Mouse (Mus musculus) E14TG2a.4 (cell line): ENCODE measurements around the gene Efhb.

Source experiments
- CTCF ChIP-seq: conservative IDR thresholded peaks from 2 replicates; pipeline ENCODE4 v1.5.1; 2014; ENCODE audit warnings: low read length
- POU5F1 ChIP-seq: IDR thresholded peaks from 2 replicates; pipeline ENCODE4 v1.6.1; 2014; ENCODE audit warnings: low read length, borderline replicate concordance

DNA sequence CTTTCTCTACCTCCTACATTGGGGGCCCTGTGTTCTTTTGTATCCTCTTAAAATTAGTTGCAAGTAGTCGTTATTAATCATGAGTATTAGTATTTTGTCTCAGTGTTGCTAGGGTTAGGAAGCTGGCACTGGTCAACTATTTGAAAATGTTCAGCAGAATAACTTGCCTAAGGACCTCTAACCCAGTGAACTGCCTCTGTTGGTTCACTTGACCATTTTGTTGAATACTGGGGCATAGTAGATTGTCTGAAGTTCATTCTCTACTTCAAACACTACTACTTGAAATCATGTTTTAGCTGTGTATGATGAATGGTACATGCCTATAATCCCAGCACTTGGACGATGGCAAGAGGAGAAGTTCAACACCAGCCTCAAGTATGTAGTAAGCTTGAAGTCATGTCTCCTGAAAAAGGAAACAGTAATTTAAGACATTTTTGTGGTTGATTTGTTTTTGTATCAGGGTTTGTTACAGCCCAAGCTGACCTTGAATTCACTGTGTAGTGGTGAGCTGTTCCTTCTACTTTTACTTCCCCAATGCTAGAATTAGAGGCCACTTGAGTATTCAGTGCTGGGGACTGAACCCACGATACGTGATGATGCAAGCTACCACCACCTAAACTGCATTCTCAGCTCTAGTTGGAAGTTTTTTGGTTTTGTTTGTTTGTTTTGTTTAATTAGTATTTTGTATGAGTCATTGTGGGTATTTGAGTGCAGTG lies 25.3 kb upstream of the Efhb start:
- TF ChIP-seq CTCF (no peak), POU5F1 (no peak)
